Mouse (Mus musculus) thymus, postnatal 25 days (tissue): Measurements from ENCODE around the gene Myof.

Experiments used
- DNase-seq: peaks from one replicate; pipeline ENCODE4 v3.0.0; 2022

Gene Myof

GRCm38 (mm10) chr19:38043281-38043981 is at the start of gene Myof:
Myof (minus strand) TSS chr19:38043577.
- DNase-seq: peak; percentile 38

- DNase-seq: no peak
These were observed 48.2 kb upstream of the Myof start for GRCm38 (mm10) chr19:38091512-38091985.

- no peak for DNase-seq
These were observed 46.0 kb upstream of the Myof start for GRCm38 (mm10) chr19:38089358-38089757.

- DNase-seq: no peak
These were observed 43.7 kb upstream of the Myof start for GRCm38 (mm10) chr19:38086948-38087551.

- DNase-seq: no peak
These were observed 42.5 kb upstream of the Myof start for GRCm38 (mm10) chr19:38085841-38086240.

GRCm38 (mm10) chr19:38082931-38083525 is 39.7 kb upstream of the Myof start:
- no peak for DNase-seq

GRCm38 (mm10) chr19:38081361-38081760 is 38.0 kb upstream of the Myof start:
- DNase-seq: no peak

- no peak for DNase-seq
These were observed 34.6 kb upstream of the Myof start for GRCm38 (mm10) chr19:38077851-38078540.

- DNase-seq: no peak
These were observed 32.9 kb upstream of the Myof start for GRCm38 (mm10) chr19:38076251-38076650.

GRCm38 (mm10) chr19:38075051-38075450 is 31.7 kb upstream of the Myof start:
- no peak for DNase-seq

- no peak for DNase-seq
These were observed 29.8 kb upstream of the Myof start for GRCm38 (mm10) chr19:38073226-38073625.

- DNase-seq: no peak
These were observed 20.7 kb upstream of the Myof start for GRCm38 (mm10) chr19:38064051-38064450.

GRCm38 (mm10) chr19:38063201-38063600 is 19.8 kb upstream of the Myof start:
- DNase-seq: no peak

- DNase-seq: no peak
These were observed 13.6 kb upstream of the Myof start for GRCm38 (mm10) chr19:38056931-38057330.

GRCm38 (mm10) chr19:38056276-38056675 is 12.9 kb upstream of the Myof start:
- no peak for DNase-seq

GRCm38 (mm10) chr19:38055798-38056197 is 12.4 kb upstream of the Myof start:
- DNase-seq: no peak

- DNase-seq: peak; percentile 97
These were observed 11.4 kb upstream of the Myof start, which contains the start of gene Cep55 for GRCm38 (mm10) chr19:38054720-38055192. Cep55 (plus strand) TSS chr19:38055011.

- peak; percentile 80 for DNase-seq
These were observed 10.9 kb upstream of the Myof start for GRCm38 (mm10) chr19:38054149-38054719.

- DNase-seq: no peak
These were observed 10.1 kb upstream of the Myof start for GRCm38 (mm10) chr19:38053227-38054041.

GRCm38 (mm10) chr19:38049686-38050085 is 6.3 kb upstream of the Myof start:
- no peak for DNase-seq

- DNase-seq: no peak
These were observed 1.8 kb upstream of the Myof start for GRCm38 (mm10) chr19:38045198-38045597.

- no peak for DNase-seq
These were observed 1.1 kb downstream of the Myof start for GRCm38 (mm10) chr19:38042261-38042722.
